Mouse (Mus musculus) lung, postnatal 0 days (tissue): Measurements from ENCODE around the gene Krt222.

Experiments
- CTCF ChIP-seq: IDR thresholded peaks from 2 replicates; pipeline ENCODE4 v1.5.1; 2016; ENCODE audit warnings: antibody characterized with exemption, mild to moderate bottlenecking
- EP300 ChIP-seq: IDR thresholded peaks from 2 replicates; pipeline ENCODE4 v1.6.1; 2016; ENCODE audit warnings: antibody characterized with exemption, mild to moderate bottlenecking, control low read depth

DNA sequence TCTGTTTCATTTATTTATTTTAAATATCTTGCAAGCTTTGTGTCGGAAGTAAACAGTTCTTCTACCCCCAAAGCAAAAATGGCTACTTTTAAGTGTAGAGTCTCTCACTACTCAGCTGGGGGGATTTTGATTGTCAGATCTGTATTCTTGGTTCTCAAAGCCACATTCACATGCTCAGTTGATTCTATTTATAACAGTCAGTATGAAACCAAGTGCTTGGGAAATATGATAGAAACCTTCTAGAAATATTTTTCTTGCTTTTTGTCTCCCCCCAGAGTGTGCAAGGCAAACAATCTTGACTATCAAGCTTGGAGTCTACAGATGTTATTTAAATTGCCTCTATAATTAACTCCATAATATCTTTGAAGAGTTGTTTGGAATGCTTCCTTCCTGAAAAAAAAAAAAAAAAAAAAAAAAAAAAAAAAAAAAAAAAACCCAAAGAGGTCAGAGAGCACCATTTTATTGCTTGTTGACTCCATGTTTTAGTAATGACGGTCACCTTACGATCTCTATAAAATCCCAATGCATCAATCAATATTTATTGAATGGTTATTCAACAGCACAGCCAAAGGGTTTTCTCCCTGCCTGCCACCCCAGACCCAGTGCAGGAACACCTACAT is 575 bp downstream of the Krt222 start:
- TF ChIP-seq EP300, result no peak
- TF ChIP-seq CTCF, result no peak
